Mouse (Mus musculus) ovary, postnatal 36 days (tissue): Measurements from ENCODE around the gene Adcy2.

Experiments used
- DNase-seq: peaks from one replicate; pipeline ENCODE4 v3.0.0; 2022; ENCODE audit warnings: low spot score, mixed read lengths

Gene Adcy2

DNA sequence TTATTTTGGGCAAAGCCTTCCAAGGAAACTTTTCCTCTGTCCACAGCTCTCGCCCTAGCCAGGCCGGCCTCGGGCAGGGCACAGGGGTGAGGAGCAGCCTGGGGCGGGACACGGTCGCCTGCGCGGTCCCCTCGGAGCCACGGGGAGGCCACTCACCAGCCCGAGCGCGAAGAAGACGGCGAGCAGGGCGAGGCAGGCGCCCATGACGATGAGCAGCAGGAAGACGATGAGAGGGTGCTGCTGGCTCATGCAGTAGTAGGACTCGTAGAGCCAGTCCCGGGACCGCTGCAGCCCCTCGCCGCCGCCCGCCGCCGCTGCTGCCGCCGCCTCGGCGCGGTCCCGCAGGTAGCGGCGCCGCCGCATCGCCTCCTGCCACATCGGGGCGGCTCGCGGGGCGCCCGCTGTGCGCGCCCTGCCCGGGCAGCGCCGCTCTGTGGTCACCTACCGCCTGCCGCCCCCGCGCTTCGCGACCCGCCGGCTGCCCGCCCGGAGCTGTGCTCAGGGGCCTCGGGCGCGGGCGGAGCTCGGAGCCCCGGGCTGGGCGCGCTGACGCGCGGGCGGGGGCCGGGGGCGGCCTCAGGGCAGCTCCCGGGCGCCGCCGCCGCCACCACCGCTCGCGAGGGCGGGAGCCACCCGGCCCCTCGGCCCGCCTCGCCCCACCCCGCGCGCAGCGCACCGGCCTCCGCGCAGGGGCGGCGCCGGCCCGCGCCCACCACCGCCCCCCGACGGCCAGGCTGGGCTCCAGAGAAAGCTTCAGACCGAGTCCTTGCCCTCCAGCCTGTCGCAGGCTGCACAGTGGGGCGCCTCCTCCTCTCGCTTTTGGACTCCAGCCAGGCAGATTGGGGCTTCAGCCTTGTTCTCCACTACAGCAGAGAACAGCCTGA lies at the start of gene Adcy2:
TSS of gene Adcy2 (minus strand) at position 624 of the 884 bp plus-strand sequence.
- peak; percentile 73 for DNase-seq

DNA sequence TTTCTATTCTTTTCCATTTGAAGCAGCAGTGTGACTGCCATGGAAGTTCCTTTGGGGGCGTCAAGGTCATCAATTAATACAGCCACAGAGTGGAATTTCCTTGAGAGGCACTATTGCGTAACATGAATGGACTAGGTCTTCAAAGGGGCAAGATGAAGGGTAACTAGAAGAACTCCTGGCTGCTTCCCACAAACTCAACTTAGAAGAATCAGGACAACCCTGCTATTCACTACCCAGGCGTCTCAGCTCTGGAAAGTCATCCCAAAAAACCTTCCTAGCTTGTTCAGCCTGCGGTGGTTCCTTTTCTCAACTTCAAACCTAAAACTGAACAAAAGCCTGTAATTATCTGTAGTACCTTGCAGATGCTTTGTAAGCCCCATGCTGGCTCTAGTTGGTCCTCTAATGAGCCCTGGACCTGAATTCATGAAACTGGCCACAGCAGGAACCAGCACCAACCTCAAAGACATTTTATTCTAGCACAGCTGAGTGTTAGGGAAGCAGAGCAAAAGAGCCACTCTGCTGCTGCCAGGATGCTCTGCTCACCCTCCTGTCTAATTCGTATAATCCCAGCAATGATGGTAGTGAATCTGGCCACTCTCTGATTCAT lies 37.8 kb upstream of the Adcy2 start:
- DNase-seq = no peak

DNA sequence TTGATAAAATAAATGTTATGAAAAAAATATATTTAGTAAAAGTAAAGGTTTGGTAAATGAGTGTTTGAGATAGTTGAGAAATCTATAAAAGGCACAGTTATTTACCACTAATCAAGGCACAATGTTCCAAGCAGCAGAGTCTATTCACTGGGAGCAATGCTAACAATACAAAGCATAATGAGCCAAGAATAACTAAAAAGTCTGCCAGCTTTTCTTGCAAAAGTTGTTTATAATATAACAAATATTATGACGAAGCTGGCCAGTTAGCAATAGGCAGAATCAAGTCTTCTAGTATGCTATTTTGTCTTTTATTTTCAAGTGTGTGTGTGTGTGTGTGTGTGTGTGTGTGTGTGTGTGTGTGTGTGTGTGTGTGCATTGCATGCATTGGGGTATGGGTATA lies 35.3 kb upstream of the Adcy2 start:
- no peak for DNase-seq

DNA sequence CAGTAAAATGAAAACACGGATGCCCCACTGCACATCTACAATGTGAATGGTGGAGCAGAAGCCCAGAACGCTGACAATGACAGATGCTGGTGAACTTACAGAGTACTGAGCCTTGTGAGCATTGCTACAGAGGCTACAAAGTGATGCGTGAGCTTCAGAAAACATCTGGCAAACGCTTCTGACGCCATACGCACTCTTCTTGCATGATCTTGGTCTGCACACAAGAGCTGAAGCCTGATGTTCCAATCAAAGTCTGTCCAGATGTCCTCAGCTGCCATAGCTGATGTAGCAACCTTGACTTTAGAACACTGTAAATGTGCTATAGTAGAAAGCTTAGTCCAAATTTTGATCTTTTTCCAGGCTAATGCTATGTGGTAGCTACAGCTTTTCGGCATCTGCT lies 34.2 kb upstream of the Adcy2 start:
- no peak for DNase-seq

DNA sequence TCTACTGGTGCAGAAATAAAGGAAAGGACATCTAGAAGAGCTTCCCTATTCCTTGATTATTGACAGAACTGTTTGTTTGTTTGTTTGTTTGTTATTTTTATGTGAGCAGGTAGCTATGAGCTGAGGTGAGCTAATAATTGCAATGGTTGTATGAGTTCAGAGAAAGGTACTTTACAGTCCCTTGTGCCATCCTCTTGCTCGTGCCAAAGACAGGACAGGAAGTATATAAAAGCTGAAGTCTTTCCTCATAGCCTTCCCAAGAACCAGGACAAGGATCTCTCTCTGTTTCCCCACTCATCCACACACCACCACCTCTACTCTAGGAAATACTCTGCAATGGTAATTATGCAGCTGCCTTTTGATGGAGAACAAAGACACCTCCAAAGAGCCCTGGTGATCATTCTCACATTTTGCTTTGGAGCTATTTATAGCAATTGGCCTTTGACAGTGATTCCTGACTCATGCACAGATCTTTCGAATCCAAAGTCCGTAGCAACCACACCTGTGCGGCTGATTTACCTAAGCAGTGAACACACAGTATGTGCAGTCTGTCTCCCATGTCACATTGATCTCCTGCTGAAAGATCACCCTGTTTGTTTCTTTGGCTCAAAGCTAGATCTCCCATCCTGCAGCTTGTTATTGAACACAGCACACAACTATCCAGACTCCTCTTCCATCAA lies 29.9 kb upstream of the Adcy2 start:
- no peak for DNase-seq

DNA sequence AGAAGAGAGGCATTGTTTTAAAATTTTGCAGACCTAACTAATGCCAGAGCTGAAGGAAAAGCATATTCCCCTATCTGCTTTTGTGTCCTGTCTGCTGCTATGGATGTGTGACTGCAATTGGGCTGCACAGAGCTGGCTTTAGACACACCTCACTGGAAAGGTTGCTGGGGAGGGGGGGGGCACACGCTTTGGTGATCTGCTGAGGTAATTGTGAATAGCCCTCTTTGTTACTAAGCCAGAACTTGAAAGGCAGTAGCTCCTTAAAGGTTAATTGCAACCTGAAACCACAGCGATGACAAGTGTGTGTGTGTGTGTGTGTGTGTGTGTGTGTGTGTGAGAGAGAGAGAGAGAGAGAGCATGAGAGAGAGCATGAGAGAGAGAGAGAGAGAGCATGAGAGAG lies 25.6 kb upstream of the Adcy2 start:
- no peak for DNase-seq

DNA sequence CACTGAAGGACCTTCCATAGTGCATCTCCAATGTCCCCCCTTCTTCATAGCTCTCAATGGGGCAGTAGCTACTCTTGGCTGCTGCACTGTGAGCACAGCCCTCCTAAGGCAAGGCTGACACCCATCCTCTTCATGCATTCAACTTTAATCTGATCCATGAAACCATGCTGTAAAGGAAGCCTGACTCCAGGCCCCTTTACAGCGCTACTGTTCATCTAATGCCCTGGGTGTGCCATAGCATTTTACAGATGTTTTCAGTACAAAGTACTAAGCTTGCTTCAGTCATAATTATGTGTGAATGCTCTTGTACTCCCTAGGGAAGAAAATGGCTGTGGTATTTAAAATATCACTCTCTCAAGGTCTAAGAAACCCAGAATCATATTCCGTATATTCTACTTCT lies 23.9 kb upstream of the Adcy2 start:
- DNase-seq = no peak

DNA sequence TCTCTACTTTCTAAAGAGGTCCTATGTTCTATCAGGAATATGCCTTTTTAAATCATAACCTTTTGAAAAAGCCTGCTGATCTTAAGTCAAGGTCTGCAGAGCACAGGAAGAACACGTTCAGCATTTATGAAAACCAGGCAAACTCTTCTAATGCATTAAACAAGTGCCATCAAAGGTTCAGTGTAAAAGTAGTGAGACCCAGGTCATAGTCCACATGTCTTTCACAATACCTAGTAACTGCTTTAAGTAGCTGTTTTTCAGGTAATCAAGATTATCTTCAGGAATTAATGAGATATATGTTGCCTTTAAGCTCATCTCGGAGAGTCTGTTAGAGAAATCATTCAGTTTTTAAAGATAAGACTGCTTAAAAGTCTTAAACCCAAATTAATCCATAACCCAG lies 21.2 kb upstream of the Adcy2 start:
- DNase-seq = no peak

DNA sequence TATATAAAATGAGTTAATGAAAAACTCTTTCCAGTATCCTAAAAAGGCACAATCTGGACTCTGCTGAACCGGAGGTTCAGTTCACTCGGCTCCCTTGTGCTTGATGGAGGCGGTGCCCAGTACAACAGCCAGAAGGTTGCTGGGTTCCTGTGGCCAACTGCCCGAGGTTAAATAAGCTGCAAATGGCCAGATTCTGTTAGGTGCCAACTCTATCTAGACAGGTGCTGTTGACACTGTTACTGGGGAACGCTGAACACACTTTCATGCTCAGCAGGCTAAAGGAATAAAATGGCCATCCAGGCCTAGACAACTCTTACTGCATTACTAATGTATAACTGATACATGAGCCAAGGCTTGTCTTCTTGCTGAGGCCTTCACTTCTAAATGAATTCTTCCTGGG lies 7.6 kb upstream of the Adcy2 start:
- no peak for DNase-seq

DNA sequence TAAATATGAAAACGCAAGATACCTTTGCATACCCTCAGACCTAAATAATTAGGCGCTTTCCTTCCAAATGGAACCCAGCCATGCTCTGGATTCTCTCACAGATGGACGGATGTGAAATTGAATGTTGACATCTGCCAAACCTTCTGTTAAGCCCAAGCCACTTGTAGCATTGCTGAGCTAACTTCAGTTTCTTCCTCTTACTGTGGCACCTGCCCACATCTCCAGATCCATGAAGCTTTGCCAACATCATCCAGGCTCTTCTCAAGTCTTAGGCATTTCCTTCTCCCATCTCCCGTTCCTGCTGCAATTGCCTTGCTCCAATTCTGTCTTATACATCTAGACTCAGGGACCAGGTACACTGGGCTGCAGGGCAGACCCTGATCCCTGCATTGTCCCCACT lies 6.8 kb upstream of the Adcy2 start:
- no peak for DNase-seq

DNA sequence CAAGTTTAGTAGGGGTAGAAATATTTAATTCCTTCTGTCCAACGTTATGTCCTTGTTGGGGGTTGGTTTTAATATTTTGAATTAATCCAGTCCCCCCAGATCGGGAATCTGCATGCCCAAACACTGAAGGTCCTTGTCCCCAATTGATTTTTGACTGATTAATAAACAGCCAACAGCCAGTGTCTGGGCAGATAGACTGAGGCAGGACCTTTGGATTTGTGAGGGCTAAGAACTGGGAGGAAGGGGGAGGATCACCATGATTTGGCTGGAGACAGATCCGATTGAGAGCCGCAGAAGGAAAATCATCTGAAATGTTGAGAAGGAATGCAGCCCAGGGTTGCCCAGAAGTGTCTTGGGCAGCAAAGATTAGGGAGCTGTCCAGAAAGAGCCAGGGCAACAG lies 5.1 kb upstream of the Adcy2 start:
- no peak for DNase-seq

DNA sequence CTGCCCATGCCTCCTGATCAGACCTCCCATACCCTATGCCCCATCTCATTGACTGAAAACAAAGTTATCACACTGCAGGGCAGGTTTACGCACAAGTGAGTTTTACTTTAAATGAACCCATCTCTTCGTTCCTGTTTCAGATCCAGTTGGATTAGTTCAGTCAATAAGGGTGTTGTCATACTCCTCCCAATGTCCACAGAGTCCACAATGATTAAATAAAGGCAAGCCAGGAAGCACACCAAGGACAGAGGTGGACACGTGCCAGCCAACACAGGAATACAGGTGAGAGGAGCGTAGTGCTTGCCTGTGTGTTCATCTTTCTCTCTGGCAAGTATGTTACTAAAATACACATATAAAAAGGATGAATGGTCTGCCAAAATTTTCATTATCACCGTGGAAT lies 3.3 kb upstream of the Adcy2 start:
- DNase-seq = no peak

DNA sequence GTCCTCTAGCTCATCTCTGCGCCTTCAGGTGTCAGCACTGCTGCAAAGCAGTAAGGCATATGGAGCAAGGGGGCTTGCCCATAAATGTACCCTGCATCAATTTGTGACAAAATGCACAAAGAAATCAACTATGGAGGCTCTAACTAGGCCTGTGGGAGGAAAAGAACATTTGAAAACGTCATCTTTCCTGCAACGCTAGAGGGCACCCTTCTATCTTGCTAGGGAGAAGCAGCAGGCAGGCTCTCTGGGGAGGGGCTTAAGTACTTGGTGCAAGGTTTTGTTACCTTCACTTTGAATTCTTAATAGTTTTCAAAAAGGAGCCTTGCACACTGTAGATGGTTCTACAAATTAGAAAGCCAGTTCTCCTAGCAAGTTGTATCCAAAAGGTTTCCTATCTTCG lies 2.8 kb upstream of the Adcy2 start:
- peak; percentile 13 for DNase-seq

DNA sequence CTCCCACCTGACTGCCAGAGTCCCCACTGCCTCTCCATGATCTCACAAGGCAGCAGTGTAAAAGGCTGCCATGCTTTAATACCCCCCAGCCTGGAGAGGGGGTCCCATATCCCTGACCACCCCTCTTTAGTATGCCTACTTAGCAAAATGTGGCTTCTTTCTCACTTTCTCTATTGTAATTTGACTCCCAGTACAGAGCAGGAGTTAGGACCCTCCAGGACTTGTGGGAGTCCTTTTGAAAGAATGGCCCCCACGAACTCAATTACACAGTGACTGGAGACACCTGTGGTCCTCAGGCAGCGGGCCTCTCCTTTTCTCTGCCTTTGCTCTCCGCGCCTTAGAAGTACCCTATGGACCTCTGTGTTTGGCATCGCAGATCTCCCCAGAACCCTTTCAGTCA lies 485 bp upstream of the Adcy2 start:
- no peak for DNase-seq

DNA sequence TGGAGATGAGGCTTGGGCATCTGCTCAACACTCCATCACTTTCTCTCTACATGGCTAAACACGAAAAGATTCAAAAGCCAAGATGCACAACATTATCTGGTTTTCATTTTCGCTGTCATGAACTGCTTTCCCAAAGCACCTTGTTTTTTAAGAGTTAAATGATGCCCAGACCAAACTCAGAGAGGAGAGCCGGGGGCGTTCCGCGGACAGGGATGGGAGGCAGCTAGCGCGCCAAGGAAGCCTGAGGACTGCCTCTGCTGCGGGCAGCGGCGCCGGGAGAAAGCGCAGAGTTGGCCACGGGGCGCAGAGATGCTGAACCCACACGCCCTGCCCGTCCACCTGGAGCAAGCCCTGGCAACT lies 803 bp downstream of the Adcy2 start:
- no peak for DNase-seq

DNA sequence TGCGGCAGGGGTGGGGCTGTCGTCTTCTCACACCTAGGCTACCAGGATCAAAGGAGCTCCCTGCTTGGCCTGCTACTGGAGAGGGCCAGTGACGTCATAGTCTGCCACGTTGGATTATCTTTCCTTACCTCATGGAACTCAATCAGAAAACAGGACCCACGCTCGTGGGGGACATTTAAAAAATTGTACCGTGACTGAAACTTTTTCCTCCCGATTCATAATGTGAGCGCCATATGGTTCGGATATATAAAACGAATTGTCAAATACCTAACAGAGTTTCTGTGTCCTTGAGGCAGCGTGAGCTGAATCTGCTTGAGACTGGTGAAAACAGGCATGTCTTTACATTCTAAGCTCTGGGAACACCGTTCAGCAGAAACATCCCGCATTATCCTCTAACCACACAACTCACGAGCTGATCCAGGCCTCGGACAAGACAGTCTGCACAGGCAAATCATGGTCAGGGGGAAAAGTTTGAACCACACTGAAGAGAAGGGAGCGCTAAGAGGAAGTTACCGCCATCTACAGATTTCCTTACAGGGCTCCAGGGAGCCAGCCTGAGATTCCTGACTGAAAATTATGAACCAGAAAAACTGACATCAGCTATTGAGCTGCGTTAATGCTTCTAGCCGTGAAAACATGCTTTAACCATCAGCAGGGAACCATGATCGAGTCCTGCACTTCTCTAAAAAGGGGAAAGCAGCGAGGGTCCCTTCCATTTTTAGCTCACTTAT lies 1.4 kb downstream of the Adcy2 start:
- no peak for DNase-seq

DNA sequence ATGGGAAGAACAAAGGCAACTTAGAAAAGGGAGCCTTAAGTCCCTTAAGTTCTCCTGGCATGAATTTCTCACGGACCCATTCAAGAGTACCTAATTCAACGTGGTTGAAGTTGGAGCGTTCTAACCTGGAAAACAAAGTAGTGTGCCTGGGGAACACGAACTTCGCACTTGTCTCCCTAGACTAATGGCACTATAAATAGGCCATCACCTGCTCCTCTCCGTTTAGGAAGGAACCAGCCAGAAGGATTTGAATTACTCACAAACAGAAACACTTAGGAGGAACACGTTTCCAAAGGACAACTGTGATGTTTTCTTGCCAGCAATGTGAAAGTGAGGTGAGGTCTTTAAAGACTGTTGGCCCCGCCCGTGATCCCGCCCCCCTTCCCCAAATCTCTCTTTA lies 2.0 kb downstream of the Adcy2 start:
- DNase-seq = no peak

DNA sequence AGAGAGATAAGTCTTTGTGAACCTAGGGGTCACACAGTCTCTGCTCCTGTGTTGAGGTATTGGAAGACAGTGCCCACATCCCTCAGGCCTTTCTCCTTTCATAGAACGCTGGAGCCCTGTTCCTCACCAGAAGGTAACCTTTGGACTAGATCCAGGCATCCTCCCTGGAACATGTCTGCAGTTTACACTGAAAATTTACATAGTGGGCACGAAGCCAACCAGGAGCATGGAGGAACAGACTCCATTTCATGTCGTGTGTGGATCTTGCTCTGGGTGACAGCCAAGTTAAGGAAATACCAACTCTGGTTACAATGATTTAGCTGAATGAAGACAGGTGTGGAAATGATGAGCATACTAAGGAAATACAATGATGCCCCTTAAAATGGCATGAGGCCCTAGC lies 2.7 kb downstream of the Adcy2 start:
- no peak for DNase-seq

DNA sequence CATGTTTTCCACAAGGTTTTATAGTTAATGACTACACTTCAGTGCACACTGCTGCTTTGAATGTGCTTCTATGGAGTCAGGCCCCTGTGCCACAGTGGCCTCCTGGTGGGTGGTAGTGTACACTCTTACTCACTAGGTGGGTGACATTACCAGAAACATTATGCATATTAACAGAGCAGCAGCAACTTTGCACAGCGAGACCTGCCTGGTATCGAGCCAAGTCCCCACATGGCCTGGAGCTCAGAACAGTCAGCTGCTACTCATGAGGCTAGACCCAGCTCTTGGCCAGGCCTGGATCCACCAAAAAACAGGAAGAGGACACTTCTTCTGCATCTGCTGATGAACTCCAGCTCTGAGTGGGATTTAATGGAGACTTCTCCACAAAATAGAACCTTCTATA lies 13.6 kb downstream of the Adcy2 start:
- no peak for DNase-seq

DNA sequence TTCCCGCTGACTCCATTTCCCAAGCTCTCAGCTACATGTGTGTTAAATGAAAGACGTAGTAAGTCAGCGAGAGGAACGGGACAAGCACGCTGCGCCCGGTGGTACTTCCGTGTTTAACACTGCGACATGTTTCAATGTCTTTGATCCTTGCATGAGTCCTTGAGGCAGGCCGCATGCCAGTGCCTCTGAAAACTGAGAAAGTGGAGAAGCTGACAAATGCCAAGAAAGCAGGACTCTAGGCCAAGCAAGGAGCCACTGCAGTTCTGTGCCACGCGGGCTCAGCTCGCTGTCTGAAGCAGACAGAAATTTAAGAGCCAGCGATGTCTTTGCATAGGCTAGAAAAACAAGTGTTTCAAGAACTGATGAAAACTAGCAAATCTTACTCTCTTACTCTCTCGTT lies 15.3 kb downstream of the Adcy2 start:
- DNase-seq = no peak

DNA sequence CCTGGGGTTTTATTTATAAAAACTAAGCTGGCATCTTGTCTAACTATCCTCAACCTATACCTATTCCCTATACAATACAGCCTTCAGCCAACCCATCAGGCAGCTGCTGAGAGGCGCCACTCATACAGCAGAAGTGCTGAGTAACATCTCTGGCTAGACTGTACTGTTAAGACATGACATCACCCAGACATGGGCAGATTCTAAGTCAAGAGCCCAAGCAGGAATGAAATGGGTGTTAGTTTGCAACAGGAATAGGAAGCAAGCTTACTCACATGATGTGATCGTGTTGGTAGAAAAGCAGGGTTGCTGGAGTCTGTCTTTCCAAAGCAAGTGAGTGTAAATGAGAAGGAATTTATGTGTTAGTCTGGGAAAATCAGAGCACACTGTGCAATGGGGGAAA lies 18.3 kb downstream of the Adcy2 start:
- no peak for DNase-seq

DNA sequence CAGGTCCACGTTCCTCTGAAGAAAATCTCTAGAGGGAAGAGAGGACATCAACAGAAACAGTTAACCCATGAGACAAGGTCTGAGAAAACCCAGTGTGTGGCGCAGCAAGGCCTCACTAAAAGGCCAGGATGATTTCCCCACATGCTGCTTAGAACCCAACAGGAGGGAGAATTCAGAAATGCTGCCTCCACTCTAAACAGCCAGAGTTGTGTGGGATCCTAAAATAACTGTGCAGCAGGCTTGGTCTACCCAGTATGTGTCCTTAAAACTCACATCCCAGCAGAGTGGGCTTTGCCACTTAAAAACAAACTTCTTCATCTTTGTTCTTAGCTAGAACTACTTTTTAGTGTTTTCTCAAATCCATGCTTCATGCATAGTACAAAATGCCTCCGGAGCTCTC lies 26.2 kb downstream of the Adcy2 start:
- DNase-seq = no peak

DNA sequence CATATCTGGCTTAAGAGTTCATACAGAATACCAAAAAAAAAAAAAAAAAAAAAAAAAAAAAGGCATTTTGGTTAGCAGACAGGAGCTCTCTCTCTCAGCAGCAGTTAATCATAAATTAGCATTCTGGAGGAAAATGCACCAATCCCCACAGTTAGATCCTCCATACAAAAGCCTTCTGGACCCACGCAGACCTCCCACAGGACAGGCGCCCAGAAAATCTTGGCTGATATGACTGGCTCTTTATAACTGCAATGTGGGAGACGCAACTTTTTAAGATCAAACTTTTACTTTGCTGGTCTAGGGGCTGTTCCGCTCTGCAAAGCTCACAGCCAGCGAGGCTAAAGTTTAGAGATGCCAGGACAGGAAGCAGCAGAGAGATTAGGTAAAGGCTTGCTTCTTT lies 37.8 kb downstream of the Adcy2 start:
- DNase-seq = no peak
